Mouse (Mus musculus) heart, postnatal 0 days (tissue): ENCODE results near the gene Angptl6.

Experiments used
- CTCF ChIP-seq: IDR thresholded peaks from 2 replicates; pipeline ENCODE4 v1.5.1; 2016; ENCODE audit warnings: antibody characterized with exemption, control low read depth, low read depth
- EP300 ChIP-seq: IDR thresholded peaks from 2 replicates; pipeline ENCODE4 v1.6.1; 2016; ENCODE audit warnings: antibody characterized with exemption, low read depth

GRCm38 (mm10) chr9:20902174-20902491, 22.6 kb upstream of the Angptl6 start:
- TF ChIP-seq CTCF (no peak), EP300 (no peak)
